ENCODE assay signal across 7 mouse cellular contexts in the genomic region with DNA sequence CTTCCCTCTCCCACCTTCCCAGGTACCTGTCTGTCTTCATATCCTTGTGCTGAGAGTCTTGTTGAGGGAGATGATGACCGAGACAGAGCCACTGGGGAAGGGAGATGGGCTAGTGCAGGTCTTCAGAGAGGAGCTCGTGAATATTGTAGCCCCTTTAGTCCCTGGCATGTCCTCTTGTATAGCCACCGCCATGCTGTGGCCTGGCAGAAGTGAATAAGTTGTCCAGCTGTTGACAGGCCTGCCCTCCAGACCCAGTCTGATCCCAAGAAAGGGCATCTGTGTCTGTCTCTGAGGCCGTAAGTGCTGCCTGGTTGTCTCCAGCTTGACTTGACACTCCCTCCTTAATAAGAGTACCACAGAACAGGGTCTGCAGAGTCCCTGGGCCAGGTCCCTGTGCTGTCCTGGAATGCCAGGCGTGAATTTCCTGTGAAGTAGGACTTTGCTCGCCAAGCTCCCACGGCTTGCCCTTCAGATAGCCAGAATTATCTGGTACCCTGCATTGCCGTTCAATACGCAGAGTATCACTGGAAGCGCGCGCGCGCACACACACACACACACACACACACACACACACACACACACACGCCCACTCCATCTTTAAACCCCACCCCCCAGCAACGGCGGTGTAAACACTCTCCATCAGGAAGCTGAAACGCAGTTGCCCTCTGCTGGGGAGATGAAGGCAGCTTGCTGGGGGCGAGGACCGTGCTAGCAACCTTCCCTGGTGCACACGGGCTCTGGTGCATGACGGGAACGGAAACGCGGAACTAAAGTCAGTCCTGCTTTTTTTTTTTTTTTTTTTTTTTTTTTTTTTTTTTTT.
A peak's percentile ranks its signal among the peaks of the same experiment; 100 is the strongest.
DNase-seq lines count a peak whose midpoint lies in the region; ATAC-seq lines count a peak whose summit lies in the region.

No protein-coding gene starts in this region.

- peak; percentile 87 for DNase-seq in adrenal gland, adult 8-10 months
- DNase-seq in embryo, embryonic 11.5 days (ENCODE audit: low read depth, low spot score): peak; percentile 86
- DNase-seq in heart, adult 11 months: peak; percentile 99
- DNase-seq in kidney, adult 11 months: peak; percentile 84
- DNase-seq in limb, embryonic 10.5 days (ENCODE audit: low spot score): peak; percentile 89
- DNase-seq in spleen, adult 18-20 months: peak; percentile 74 to 78

- peak overlapping the region; percentile 52 for H3K4me3 ChIP-seq in limb, embryonic 10.5 days
- H3K4me3 ChIP-seq in midbrain, embryonic 12.5 days: peak overlapping the region; percentile 38

- H3K9ac ChIP-seq in midbrain, embryonic 12.5 days (replicated peaks): peak overlapping the region; percentile 44; the same call in 1 of the 2 replicates

- 10% methylated on average over 25 of the region's 25 CpGs for WGBS in limb, embryonic 10.5 days
- WGBS in midbrain, embryonic 12.5 days: 7% methylated on average over 25 of the region's 25 CpGs

- H3K27me3 ChIP-seq in limb, embryonic 10.5 days (ENCODE audit: low read depth, poor library complexity, severe bottlenecking): peaks cover 4% of the 10 kb centered on the region; the same call in 1 of the 2 replicates
- H3K27me3 ChIP-seq in midbrain, embryonic 12.5 days: peaks cover 6% of the 10 kb centered on the region

- peak overlapping the region; percentile 93 for H3K27ac ChIP-seq in limb, embryonic 10.5 days
- peak overlapping the region; percentile 75 for H3K27ac ChIP-seq in midbrain, embryonic 12.5 days (replicated peaks)

- peak; percentile 92 for ATAC-seq in midbrain, embryonic 12.5 days (ENCODE audit: low FRiP score, low read depth)

- H3K9me3 ChIP-seq in limb, embryonic 10.5 days (replicated peaks): no peaks in the 10 kb centered on the region
- H3K9me3 ChIP-seq in midbrain, embryonic 12.5 days: no peaks in the 10 kb centered on the region

- peak overlapping the region; percentile 67 for H3K4me2 ChIP-seq in midbrain, embryonic 12.5 days (replicated peaks)

- H3K36me3 ChIP-seq in limb, embryonic 10.5 days: no peaks in the 10 kb centered on the region
- no peaks in the 10 kb centered on the region for H3K36me3 ChIP-seq in midbrain, embryonic 12.5 days

- peaks cover 28% of the 10 kb centered on the region for H3K4me1 ChIP-seq in limb, embryonic 10.5 days
- peaks cover 19% of the 10 kb centered on the region for H3K4me1 ChIP-seq in midbrain, embryonic 12.5 days

Comparison
In these comparisons a context has a peak if more than half of its experiments do, and no peak if none do; other contexts are left out.
1. Peak in every context shown above with its lines: DNase-seq, ATAC-seq, H3K4me3 ChIP-seq and H3K27ac ChIP-seq.